Mouse (Mus musculus) gonadal fat pad, adult 2 months (tissue): ENCODE data around the gene Pex16. TPM values are rescaled to one million over a fixed set of nuclear protein-coding genes. Genes with fewer than 3 reads are reported as not detected.

ENCODE experiments used
- DNase-seq: peaks from one replicate; pipeline ENCODE4 v3.0.0-alpha.2; 2012; ENCODE audit warnings: low read depth
- polyA plus RNA-seq: library from polyadenylated mRNA; depleted of rRNA; stranded (reverse); fragments of >200 nt; gene quantifications from 2 replicates; pipeline ENCODE4 v1.2.3, GENCODE M21; 2012

Gene Pex16
- polyA plus RNA-seq, 1 experiment: 180 TPM

GRCm38 (mm10) chr2:92370375-92370774 is 4.1 kb upstream of the Pex16 start:
- no peak for DNase-seq

DNA sequence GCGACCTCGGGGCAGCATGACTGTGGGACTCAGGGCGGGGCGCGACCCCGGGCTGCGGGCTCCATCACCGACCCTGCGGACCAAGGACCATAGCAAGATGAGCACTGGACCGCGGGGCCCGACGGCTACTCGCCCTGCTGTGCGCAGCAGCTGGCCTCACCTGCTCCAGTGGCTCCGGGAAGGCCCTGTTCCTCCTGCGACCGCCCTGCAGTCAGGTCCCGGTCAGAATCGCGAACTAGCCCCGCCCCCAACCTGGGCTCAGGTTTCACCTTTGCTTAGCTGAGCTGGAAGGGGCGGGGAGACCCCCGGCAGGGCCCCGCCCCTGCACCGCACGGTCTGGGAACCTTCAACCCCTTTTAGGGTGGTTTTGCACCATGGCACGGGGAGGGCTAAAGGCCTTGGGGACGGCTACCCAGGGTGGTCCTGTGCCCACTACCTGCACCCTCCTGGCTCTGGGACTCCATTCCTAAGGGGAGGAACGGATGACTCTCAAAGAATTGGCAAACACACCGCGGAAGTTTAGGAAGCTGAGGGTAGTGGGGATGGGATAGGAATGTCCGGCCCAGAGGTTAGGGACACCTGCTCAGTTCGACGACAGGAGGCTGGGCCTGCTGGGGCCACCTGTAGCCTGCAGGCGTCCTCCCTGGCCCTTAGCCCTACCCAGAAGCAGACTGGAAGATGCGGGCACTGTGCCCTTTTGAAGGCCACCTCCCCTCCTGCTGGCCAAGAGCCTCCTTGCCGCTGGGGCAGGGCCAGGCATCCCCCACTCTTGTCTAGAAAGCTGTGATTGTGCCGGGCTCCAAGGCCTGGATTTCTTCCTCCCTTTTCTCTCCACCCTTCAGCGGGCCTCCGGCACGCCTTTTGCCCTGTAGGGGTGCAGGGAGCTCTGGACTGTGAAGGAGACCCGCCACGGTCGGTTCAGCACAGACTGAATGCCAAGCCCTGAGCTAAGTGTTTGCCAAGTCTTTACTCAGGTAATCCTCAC is 3.4 kb upstream of the Pex16 start:
- DNase-seq: no peak

GRCm38 (mm10) chr2:92371971-92372690 is 2.3 kb upstream of the Pex16 start:
- no peak for DNase-seq

DNA sequence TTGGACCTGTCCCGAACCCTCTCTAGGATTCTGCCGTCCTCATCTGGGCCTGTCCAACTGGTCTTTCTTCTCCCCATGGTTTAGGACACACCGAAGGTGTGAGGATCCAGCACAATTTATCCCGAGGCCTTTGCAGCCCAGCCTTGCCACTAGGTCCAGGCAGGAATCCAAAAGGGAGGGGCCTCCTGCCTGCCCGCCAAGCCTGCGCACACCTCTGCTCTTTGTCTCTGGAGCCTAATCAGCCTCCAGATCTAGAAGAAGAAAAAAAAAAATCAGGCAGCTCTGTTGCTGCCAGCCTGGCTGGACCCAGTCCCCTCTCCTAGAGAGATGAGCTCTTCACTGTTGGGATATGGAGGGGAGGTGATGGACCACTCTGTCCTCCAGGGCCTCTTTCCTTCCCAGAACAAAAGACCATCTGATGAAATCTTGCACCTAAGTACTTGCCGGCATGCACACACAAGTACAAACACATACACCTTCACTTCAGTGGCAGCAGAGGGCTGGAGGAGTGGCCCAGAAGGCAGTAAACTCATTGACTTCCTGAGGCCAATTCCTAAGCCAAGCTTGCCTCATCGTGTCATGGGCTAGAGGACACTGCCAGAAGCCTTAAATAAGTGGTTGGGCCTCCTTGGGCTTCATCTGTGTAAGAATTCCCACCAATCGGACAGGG is 1.6 kb upstream of the Pex16 start:
- peak; percentile 98 for DNase-seq

GRCm38 (mm10) chr2:92373437-92373813 is 1.1 kb upstream of the Pex16 start:
- DNase-seq: no peak

GRCm38 (mm10) chr2:92375099-92375623 is 685 bp downstream of the Pex16 start:
- DNase-seq: peak; percentile 89

DNA sequence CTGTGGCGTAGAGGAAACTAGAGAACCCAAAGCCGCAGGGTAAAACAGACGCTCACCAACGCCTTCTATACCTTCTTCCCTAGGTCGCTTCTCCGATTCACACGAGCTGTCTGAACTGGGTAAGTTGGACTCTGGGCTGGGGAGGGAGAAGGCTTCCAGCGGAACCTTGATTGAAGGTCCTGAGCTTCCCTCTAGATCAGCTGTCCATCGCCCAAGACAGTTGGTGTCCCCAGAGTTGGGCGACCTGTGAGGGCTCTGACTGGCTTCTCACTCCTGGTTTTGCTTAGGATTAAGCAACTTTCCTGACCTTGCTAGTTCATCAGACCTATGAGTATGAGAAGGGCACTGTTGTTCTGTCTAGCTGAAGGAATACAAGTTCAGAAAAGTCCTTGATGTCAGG is 1.3 kb downstream of the Pex16 start:
- no peak for DNase-seq

DNA sequence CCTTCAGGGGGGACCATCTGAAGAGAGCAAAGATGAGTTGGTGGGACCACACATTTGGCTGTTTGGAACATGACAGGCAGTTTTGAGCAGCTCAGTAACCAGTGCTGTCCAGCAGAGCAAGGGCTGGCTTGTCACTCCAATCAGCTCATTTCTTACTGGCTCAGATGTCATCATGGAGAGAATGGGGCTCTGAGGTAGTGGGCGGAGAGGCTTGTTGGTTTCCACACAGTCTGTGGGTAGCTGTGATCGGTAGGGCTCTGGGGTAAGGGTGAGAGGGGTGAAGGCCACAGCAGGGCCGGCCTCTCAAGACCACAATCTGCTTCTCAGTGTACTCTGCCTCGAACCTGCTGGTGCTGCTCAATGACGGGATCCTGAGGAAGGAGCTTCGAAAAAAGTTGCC is 1.8 kb downstream of the Pex16 start:
- DNase-seq: no peak

DNA sequence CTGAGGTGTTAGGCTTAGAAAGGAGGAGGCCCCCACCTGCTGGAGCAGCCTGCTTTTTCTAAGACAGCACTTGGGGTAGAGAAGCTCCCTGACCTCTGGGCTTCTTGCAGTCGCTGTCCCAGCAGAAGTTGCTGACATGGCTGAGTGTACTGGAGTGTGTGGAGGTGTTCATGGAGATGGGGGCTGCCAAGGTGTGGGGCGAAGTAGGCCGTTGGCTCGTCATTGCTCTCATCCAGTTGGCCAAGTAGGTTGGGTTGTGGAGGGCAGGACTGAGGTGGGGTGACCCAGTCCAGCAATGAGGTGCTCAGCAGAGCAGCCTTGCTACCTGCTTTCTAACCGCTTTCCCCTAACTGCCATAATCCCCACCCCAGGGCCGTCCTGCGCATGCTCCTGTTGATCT is 2.8 kb downstream of the Pex16 start:
- no peak for DNase-seq

GRCm38 (mm10) chr2:92379783-92380494 is 5.5 kb downstream of the Pex16 start:
- no peak for DNase-seq

GRCm38 (mm10) chr2:92380495-92381050 is 6.1 kb downstream of the Pex16 start:
- no peak for DNase-seq

GRCm38 (mm10) chr2:92381161-92381560 is 6.7 kb downstream of the Pex16 start:
- DNase-seq: no peak

GRCm38 (mm10) chr2:92381901-92382588 is 7.6 kb downstream of the Pex16 start, which contains the start of gene 1700029I15Rik:
TSS of gene 1700029I15Rik (plus strand) at chr2:92382538.
- DNase-seq: no peak

GRCm38 (mm10) chr2:92382759-92383158 is 8.3 kb downstream of the Pex16 start:
- no peak for DNase-seq

GRCm38 (mm10) chr2:92384101-92384500 is 9.6 kb downstream of the Pex16 start:
- DNase-seq: no peak

DNA sequence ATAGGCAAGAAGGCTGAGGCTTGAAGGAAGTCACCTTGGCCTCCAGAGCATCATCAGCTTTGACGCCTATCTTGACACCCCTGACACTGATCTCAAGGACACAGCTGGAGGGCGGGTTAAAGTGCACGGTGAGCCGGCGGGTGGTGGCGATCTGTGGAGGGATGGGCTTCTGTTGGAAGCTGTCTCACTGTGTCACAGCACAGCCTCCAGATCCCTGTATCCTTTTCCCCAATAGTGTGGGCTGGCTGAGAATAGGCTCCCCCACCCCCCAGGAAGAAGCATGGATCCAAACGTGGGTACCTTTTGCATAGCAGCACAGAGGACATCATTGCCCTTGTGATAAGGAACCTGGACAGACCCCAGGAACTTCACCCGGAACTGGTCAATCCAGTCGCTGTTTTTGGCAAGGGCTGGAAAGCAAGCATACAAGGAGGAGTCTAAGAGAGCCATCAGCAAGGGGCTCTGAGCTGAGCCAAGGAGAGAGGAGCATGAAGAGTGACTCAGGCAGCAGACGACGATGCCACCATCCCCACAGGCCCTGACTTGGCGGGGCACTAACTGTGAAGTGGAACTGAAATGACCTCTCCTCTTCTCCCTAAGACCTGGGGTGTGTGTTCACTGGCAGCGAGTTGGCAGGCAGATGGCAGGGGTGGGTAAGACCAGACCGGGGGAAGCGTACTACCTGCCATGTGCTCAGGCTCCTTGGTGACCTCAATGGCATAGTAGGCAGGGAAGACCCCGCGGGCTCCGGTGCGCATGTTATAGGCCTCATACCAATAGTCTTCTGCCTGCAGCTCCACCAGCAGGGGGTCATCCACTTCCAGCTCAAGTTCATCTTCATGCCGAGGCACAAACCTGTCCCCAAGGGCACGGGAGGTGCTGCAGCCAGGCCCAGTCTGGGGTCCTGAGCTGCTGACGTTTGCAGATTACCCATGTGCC is 10.9 kb downstream of the Pex16 start:
- DNase-seq: no peak

- no peak for DNase-seq
Observed at GRCm38 (mm10) chr2:92386821-92387570, 12.5 kb downstream of the Pex16 start.

DNA sequence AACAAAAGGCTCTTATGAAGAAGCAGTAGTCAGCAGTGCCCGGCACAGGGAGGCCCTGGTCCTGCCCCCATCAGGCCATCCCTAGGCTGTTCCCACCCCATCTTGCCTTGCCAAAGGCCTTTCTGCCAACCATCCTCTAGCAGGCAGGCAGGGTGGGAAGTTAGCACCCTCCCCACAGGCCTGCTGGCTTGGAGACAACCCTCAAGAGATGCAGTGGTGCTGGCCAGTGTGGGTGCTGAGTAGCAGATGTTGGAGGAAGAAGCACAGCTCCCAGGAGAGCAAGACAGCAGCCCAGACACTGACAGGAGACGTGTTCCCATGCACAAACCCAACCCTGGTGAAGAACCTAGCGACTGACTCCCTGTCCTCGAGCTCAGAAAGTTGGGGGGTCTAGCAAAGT is 13.2 kb downstream of the Pex16 start:
- DNase-seq: no peak
